Mouse (Mus musculus) ovary, postnatal 10 days (tissue): ENCODE measurements around the gene Trim69.

ENCODE experiments used
- DNase-seq: peaks from one replicate; pipeline ENCODE4 v3.0.0; 2022; ENCODE audit warnings: low spot score

Gene Trim69

DNA sequence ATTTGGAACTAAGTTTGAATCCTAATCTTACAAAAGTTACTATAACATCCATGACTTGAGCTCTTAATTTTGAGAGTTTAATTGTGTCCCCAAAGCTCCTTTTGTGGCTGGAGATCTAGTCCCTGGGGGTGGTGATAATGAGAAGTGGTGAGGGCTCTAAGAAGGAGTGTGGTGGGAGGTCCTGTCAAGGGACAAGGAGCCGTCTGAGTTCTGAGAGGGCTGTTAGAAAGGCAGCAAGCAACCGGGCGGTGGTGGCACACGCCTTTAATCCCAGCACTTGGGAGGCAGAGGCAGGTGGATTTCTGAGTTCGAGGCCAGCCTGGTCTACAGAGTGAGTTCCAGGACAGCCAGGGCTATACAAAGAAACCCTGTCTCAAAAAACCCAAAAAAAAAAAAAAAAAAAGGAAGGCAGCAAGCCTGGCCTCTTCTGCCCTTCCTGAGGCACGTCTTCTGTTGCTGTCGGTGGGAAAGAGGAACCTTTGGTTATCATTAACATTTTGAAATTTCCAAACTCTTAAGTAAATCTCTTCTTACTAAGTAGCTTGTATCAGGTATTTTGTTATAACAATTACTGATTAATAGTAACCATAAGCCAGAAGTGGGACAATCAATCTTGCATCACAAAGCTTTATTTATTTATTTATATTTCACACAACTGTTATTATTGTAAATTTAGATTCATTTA lies 6.7 kb upstream of the Trim69 start:
- no peak for DNase-seq

DNA sequence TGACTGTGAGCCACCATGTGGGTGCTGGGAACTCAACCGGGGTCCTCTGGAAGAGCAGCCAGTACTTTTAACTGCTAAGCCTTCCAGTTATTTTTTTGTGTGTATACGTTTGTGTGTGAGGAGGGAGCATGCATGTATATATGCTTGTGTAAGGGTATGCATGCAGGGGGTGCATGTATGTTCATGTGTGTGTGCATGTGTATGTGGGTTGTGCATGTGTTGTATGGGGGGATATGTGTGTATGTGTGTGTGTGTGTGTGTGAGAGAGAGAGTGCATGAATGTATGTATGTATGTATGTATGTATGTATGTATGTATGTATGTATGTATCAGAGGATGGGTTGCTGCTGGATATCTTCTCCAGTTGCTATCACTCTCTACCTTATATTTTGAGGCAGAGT lies 6.0 kb upstream of the Trim69 start:
- no peak for DNase-seq

DNA sequence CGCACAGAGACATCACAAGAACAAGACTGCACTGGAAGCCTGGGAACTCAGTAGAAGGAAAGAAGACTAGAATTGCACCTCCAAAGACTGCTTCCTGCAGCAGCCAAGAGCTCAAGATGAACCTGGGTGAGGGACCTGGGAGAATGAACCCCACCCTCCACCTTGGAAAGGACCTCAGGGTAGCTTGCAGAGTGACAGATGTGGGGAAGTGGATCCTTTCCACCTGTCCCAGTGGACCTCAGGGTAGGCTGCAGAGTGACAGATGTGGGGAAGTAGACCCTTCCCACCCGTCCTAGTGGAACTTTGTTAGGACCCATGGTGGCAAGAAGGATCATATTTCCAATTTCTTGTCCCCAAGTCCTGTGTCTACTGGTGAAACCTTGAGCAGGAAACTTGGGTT lies 5.2 kb upstream of the Trim69 start:
- no peak for DNase-seq

DNA sequence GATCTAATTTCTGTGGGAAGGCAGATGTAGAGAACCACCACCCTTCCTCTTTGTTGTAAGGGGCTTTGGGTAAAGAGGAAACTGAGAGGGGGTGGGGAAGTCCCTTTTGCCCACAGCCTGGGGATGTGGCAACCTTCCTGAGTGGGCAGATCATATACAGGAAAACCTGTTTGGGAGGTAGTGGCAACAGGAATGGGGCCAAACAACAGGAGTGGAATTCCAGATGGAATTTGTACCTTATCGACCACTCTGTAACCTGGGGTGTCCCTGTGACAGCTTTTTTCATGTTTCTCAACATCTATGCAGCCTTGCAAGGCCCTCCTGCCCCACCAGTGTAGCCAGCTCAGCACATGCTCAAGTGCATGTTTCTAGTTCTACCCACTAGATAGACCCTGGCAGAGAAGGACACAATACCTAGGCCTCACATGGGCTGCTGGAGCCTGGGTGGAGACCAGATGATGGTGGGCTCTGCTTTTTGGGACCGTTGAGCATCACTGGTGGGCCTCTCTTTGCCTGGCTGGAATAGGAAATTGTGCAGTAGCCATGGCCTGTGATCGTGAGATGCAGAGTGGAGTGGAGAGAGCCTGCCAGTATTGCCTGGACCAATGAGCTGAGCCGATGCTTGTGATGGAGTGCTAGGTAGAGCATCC lies 4.3 kb upstream of the Trim69 start:
- no peak for DNase-seq

DNA sequence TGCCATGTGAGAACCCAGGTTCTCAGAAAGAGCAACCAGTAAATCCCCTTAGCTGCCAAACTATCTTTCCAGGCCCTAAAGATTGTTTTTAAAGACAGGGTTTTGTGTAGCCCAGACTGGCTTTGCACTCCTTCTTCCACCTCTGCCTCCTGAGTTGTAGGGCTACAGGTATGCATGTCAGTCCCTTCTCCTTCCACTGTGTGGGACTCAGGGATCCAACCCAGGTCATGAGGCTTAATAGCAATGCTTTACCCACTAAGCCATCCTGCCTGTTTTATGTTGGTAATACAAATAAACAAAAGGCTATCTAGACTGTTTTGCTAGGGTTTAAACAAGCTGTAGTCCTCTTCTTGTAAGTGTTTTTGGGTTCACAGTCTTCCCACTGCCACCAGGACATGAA lies 2.9 kb upstream of the Trim69 start:
- no peak for DNase-seq

DNA sequence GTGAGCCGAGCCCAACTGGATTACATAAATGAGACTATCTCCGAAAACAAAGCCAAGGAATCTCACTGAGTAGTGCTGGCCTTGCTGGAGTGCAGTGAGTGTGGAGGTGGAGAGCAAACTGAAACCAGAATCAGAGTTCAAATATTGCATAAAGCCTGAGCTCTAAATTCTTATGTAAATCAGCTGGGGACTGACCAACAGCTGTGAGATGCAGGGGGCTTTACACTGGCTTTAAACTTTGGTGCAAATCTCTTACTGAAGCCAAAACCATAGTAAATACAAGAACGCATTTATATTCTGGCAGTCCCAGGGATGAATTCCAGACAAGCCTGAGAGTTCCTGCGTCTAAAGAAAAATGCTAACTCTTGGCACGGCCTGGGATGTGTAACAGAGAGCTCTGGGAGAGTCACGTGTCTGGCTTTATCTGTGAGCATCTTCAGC lies 2.1 kb upstream of the Trim69 start:
- no peak for DNase-seq

DNA sequence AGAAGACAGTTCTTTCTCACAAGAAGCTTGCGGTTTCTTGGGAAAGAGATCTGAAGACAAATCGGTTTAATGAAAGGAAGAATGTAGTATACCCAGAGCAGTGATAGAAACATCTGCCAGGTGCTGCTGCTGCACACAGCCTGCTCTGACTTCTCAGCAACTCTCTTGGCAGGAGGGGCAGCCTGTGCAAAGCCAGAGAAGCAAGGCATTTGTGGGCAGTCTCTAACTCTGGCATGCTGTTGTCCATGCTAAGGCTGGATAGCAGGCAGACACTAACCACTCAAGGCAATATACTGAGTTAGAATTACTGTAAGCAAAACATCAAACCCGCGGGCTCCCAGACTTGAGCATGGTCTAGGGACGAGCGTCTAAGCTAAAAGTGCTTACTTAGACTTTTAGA lies 833 bp upstream of the Trim69 start:
- no peak for DNase-seq

DNA sequence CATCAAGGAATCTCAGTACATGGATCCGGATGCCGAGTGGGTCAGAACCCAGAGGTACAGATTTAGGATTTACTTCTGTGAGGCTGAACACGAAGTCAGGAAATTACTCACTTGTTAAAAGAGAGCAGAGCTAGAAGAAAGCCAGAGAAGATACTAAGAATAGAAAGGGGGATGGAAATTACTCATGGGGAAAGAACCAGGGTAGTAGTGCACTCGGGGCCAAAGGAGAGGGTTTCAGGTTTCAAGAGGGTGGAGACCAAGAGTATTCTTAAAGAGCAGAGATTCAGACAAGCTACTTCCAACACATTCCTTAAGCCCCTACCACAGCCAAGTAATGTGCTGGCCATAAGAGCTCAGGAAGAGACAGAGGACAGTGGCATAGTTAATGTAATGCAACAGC lies 1.0 kb downstream of the Trim69 start:
- DNase-seq = no peak

DNA sequence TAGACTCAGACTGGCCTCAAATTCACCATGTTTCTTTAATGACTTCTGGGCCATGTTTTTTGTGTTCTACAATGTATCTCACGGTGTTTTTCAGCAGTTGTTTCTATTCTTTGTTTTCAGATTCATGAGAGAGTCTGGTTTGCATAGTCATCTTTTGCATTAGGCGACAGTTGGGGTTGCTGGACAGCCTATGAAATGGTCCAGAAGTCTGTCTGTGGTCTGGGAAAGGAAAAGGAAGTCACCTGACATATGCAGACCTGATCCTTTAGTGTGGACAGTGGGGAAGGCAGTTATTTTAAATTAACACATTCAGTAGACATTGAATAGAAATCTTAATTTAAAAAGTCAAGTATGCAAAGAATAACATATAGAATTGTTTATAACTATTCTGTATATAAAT lies 2.0 kb downstream of the Trim69 start:
- DNase-seq = no peak

DNA sequence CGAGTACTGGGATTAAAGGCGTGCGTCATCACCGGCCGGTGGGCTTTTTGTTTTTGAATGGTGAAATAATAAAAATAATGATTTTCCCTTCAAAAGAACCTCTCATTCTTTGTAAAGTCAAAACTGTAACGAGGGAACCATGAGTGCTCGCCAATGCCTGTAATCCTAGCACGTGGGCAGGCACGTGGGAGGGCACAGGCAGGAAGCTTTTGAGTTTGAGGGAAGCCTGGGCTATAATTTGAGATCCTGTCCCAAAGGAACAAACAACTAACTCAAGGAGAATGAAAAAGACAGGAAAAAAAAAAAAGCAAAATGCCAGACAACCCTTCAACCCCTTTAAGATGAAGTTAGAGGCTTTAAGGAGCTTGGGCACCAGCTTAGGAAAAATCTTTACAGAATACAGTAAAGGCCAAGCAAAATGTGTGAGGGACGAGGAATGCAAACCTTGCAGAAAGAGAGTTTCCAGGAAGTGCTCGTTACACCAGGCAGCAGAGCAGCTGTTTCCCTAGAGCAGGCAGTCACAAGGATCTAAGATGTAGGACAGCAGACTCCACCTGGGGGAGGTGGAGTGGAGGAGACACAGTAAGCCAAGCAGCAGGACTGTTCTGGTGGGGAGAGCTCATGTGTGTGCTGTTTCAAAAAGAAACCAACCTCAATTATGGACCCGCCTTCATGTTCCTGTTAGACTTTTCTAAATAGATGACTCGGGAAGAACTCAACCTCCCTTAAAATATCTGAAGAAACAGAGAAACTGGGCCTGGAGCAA lies 3.1 kb downstream of the Trim69 start:
- no peak for DNase-seq

DNA sequence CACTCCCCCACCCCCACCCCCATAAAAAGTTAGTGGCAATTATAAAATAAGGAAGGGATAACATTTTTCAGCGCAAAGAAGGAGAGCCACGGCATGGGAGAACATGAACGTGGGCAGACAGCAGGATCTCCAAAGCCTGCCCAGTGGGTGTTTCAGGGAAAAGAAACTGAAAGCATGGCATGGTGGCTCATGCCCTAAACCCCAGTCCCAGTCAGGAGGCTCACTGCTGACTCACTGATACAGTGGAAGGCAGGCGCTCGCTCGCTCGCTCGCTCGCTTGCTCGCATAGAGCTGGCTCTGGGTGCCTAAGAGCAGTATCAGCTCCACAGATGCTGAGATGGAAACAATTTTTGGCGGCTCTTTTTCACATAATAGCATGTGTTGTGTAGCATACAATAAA lies 3.8 kb downstream of the Trim69 start:
- DNase-seq = no peak

DNA sequence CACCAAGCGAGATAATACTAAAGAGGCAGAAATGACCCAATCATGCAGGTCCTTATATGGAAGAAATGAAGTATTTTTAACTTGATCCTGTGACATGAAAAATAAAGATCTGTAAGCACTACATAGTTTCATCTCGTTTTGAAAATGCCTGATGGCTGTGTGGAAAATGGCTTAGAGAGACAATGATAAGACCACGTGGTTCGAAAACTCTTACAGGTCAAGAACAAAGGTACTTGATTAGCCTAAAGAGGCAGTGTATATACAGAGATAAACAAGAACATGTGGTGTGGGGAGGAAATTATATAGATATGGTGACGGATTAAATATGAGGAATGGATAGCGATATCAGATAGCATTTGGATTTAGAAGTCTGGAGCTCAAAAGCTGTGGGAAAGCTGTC lies 10.8 kb downstream of the Trim69 start:
- DNase-seq = no peak

DNA sequence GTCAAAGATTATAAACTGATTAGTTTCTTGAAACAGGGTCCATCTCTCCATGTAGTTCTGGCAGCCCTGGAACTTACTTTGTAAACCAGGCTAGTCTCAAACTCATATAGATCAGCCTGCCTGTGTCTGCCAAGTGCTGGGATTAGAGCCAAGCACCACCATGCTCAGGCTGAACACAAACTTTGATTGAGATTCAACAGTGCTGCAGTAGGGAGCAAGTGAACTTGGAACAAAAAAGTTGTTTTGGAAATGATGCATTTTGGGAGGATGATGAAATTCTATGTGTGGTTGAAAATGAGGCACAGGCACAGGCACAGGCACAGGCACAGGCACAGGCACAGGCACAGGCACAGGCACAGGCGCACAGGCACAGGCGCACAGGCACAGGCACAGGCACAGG lies 11.7 kb downstream of the Trim69 start:
- no peak for DNase-seq

DNA sequence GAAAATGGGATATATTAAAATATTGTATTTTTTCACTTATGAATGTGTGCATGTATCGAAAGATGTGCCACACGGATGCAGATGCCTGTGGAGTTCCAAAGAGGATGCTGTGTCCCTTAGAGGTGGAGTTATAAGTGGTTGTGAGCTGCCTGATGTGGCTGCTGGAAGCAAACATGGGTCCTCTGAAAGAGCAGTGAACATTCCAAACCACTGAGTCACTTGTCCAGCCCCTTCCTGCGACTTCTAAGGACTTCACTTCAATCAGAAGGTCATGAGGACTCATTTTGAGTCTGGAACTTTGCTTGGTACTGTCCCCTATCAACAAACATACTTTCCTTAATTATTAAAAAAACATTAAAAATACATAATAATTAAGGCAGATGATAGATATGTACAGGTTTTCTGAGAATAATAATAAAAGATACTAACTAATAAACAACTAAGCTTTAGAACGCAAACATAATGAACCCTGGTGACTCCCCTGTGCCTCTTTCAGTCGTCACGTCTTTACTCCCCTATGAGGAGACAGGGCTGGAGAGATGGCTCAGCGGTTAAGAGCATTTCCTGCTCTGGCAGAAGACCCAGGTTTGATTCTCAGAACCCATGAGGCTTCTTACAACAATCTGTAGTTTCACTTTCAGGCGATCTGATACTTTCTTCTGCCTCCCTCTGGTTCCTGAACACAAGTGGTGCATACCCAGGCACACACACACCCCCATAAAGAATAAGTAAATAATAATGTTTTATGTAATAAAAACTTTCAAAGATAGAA lies 19.7 kb downstream of the Trim69 start:
- DNase-seq = no peak

DNA sequence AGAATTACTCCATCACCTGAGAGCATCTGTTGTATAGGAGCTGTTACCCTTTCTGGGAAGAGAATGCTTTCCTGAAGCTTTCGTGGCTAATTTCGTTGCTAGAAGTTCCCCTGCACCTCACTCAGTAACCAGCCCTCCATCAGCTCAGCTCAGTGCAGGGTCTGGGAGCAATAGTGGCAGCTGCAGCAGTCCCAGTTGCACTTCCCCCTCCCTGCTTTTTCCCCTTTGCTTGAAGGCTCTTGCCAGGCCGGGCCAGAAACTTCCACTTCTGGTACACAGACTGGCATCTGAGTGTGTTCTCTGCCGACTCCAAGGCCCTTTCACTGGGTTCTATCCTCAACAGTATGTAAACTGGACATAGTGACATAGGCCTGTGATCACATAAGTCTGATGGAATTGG lies 24.6 kb downstream of the Trim69 start:
- no peak for DNase-seq

DNA sequence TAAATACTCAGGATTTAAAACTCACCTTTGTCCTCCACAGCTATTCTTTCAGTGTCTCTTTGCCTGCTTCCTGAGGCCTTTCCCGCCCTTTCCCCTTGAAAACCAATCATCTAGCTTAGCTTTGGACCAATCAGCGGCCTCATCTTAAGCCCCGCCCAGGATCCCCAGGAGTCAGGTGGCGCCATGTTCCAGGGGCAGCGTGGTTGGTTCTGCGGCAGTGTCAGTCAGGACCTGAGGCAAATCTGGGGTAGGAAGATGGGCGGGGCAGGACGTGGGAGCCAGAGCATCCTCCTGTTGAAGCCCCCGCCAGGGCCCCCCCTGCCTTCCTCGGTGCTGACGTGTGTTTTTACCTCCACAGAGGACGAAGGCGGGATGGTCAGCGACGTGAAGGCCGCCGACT lies 25.6 kb downstream of the Trim69 start, which contains the start of the genes Patl2 and Terb2:
Gene Patl2, minus strand, starts transcription at position 84 of the 400 bp plus-strand sequence.
Gene Terb2, plus strand, starts transcription at position 167 of the 400 bp plus-strand sequence.
- no peak for DNase-seq

DNA sequence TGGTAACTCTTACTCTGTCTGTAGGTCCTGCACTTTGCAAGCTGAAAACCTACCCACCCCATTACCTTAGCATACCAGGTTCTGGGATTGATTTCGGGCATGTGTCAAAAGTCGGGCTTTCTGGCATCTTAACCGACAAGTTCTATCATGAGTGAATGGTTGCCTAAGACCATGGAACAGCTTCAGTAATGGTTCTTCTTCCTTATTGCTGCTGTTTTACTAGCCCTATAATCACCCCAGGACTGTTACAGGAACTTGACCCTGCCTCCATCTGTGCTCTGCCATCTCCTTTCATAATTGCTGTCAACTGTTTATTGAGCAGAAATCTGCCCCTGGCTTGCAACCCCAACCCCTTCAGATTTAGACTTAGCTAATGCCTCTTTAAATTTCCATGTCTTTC lies 26.3 kb downstream of the Trim69 start:
- no peak for DNase-seq

DNA sequence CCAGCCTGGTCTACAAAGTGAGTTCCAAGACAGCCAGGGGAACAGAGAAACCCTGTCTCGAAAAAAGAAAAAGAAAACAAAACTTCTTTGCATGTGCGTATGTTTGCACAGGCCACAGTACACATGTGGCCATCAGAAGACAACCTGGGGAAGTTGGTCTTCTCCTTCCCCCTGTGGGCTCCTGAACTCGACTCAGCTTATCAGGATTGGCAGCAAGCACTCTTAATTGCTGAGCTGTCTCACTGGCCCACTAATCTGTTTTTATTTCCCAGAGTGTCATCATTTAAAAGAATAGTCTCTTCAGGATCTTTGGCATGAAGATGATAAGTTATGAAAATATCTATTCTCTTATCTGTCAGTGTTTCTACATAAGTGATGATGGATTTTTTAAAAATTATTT lies 31.3 kb downstream of the Trim69 start:
- DNase-seq = no peak

DNA sequence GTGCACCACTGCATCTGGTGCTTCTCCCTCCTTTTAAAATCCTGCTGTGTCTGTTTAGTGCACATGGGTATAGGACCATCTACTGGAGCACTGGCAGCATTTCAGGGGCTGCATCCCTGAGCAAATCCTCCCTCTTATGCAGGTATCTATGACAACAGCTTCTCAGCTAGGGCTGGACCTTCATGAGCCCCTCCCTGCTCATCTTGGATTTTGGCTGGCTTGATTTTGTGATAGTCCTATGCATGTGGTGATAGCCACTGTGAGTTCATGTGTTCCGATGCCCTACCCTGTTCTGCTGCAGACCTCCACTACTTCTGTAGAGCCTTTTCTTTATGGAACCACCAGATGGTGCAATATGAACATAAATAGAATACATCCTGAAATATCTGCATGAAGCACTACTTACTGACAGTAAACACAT lies 34.0 kb downstream of the Trim69 start:
- no peak for DNase-seq

DNA sequence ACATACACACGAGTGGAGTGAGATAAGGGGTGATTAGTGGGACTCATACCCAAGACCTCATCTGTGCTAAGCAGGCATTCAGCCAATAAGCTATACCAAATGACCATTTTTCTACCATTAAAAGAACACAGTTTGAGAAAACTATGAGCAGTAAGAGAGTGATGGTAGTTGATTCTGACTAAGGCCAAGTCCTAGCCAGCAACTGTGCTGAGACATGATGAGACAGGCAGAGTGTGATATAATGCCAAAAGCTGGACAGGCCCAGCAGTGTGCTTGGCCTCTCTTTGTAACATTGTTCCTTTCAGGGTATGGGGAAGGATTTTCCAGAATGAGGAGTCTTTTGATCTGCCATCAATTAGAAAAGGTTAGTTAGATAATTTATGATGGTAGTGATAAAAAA lies 41.0 kb downstream of the Trim69 start:
- no peak for DNase-seq

DNA sequence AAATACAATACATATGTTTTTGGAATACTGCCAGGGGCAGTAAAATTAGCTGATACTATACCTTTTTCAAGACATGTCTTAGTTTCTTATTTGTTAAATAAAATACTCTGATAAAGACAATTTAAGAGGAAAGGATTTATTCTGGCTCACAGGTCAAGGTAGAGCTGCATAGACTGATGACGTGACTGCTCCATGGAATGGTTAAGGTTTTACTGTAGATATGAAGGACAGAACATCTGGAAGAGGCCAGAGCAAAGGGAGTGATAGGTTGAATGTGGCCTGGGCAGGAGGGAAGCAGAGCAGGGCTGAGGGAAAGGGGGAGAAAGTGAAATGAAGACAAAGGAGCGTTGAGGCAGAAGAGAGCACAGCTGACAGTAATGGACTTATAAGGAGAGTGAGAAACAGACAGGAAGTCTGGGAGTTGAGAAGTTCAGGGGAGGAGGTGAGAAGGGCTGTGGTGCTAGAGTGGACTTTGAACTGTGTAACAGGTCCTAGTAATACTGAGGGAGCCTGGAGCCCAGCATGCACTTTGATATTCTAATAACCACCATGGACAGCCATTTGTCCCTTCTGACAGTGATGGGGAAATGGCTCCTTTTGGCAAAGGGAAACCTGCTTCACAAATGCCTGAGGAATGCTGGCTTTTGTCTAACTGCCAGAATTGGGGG lies 46.1 kb downstream of the Trim69 start:
- no peak for DNase-seq
